Mouse (Mus musculus) megakaryocyte progenitor cell, adult 5-6 weeks (primary cell): ENCODE results near the gene Rsph14. TPM values are rescaled to one million over a fixed set of nuclear protein-coding genes. Genes with fewer than 3 reads are reported as not detected.
"Not testable (repeated sequence)": the region's sequence is repeated elsewhere in the genome, so short reads cannot be mapped to it uniquely, and the experiment has no call there.

ENCODE experiments used
- ATAC-seq: replicated peaks from 2 replicates; pipeline ENCODE4 v1.8.0; 2016; ENCODE audit warnings: mild to moderate bottlenecking, moderate TSS enrichment, inconsistent platforms; ENCODE audit not compliant: poor library complexity
- total RNA-seq, 2 experiments: library from RNA; stranded (forward) in 1 of 2; stranded (reverse) in 1 of 2; fragments of 157-497, 149-512 nt in 1 of 2; fragments of 200-1000 nt in 1 of 2; gene quantifications; 2 replicates each; pipeline versions ENCODE4 v1.2.3 to v1.2.4; 2015 to 2017

The Rsph14 gene
- total RNA-seq, 2 experiments from 2014 or later = 0.96 TPM; not detected in 1

DNA sequence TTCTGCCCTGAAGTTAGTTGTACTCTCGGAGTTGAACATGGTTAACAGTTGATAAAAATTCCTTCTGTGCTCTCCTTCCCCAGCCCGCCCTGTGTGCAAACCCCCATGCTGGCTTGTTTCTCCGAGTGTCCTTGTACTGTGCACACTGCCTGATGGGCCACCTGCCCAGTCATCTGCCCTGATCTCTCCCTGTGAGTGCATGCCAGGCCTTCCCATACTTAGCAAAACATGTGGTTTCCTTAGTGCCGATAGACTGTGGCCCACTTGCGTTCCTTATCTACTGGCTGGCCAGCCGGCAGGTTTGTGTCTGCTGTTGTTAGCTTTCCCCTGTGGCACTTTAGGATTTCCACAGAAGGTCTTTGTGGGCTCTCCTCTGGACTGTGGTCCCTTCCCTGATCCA, 21.7 kb upstream of the Rsph14 start:
- peak; percentile 36 for ATAC-seq

DNA sequence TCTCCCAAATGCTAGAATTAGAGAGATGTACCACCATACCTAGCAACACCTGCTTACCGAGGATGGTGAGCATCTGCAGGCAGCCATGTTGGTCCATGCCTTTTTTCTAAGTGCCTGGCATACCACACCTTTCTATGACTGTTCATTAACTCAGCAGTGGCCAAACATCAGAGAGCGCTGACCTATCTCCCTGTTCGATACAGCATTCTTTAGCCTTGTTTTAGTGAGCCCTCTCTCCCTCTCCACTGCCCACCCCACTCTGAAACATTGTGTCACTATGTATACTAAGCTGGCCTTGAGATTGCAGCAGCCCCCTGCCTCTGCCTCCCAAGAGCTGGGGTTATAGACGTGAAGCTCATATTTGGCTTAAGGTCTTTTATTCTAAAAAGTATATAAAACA, 21.3 kb upstream of the Rsph14 start:
- ATAC-seq = no peak

DNA sequence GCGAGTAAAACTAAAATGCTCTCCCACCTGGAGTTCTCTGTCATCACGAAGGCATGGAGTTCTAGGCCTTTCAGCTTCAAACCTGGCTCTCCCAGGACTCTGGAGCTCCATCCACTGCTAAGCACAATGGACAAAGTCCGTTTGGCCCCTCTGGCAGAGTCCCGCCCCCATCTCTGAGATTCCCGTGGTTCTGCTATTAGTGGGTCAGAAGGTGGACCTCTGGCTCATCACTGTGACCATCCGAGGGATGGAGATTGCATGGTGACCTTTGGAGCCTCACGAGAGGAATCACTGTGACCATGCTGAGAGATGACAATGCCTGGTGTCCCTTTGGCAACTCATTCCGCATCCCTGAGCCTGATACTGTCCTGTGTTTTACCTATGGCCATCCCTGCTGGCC, 20.5 kb upstream of the Rsph14 start:
- ATAC-seq = no peak

DNA sequence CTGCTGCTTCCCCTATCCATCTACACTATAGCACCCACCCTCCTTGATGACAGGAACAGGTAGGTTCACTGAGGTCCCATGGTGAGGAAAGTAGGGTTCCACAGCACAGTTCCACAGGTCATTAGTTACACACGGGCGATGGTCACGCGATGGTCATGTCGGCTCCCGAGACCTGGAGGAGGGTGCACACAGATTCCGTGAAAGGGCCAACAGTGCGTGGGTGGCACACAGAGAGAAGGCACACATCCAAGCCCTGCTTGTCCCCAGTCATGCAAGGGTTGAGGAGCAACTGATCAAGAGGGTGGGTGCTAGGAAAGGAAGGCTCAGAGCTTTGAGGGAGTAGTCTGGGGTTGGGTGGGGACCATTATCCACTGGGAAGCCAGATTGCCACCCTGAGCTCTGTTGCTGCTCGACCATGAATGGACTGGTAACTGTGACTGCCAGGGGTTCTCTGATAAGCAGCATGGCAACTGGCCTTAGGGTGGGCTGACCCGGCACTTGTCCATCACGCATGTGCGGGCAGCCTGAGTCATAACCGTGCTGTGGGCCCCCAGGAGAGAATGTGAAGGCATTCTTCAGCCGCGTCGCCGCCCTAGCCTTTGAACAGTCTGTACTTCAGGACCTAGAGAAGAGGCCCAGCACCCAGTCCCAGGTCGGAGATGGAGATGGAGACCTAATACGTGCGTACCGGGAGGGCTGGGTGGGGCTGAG, 19.1 kb upstream of the Rsph14 start:
- ATAC-seq = no peak

DNA sequence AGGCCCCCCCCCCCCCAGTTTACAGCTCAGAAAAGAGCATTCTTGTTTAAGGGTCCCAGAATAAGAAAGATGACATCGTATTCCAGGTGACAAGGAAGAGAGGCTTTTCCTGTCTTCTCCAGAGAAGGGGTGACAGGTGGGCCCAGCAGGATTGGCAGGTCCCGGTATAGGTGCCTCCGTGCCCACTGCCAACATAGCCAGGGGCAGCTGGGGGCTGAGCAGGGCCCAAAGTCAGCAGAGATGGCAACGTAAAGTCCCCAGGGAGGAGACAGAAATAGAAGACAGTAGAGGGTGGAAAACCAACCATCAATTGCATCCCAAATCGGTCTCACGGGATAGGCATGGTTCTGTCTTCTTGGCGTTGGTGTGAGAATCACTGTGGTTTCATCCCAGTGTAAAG, 16.3 kb upstream of the Rsph14 start:
- no peak for ATAC-seq

DNA sequence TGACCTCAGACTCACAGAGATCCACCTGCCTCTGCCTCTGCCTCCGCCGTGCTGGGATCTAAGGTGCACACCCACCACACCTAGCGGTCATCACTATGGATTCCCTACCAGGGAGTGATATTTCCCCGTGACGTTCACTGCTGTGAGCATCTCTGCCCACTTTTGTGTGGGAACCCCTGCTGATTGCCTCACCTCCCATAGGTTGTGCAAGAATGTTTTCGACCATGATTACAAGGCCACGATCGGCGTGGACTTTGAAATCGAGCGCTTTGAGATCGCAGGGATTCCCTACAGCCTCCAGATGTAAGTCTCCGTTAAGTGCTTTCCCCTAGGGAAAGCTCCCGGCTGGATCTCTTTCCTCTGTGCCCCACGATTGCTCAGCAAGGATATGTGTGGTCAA, 13.4 kb upstream of the Rsph14 start:
- ATAC-seq = peak; percentile 49

DNA sequence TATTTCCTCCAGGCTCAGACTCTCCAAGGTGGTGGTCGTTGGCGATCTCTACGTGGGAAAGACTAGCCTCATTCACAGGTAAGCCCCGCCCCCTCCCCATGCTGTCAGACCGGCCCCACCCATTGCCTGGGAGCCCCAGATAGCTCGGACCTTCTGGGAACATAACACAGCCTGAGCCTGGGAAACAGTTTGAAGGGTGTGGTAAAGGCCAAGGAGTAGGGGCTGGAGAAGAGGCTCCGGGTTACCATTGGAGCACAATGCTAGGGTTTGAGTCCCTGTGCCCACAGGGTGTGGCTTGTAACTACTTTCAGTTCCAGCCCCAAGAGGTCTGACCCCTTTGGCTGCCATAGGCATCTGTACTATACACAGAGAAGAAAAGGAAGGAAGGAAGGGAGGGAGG, 12.1 kb upstream of the Rsph14 start:
- peak; percentile 21 for ATAC-seq

DNA sequence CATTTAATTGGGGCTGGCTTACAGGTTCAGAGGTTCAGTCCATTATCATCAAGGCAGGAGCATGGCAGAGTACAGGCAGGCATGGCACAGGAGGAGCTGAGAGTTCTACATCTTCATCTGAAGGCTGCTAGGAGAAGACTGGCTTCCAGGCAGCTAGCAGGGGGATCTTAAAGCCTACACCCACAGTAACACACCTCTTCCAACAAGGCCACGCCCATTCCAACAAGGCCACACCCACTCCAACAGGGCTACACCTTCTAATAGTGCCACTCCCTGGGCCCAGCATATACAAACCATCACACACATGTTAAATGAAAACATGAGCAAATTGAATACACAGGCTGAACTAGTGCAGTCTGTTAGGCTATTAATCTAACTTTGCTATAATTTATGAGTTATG, 9.7 kb upstream of the Rsph14 start:
- not testable (repeated sequence) for ATAC-seq

DNA sequence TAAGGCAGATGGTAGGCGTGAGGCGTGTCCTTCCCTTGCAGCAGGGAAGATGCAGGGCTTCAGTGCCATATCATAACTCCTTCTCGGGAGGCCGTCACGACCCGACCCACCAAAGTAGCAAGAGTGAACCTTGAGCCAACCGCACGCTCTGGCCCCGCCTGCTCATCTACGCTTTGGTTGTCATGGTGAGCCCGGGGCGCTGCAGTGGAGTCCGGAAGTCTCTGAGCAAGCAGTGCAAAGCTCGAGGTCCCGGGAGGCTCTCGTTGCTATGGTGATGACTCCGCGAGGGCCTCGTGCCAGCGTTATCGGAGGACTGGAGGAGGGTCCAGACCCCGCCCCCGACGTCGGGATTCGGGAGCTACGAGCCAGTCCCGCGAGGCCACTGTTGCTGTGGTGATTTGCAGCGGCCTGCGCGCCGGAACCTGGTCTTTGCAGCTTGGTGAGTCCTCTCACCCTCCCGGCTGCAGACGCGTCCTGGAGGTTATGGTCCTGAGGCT, 4.5 kb upstream of the Rsph14 start, which contains the start of gene Rab36:
TSS of gene Rab36 (plus strand) at position 176 of the 497 bp plus-strand sequence.
- peak; percentile 93 for ATAC-seq

DNA sequence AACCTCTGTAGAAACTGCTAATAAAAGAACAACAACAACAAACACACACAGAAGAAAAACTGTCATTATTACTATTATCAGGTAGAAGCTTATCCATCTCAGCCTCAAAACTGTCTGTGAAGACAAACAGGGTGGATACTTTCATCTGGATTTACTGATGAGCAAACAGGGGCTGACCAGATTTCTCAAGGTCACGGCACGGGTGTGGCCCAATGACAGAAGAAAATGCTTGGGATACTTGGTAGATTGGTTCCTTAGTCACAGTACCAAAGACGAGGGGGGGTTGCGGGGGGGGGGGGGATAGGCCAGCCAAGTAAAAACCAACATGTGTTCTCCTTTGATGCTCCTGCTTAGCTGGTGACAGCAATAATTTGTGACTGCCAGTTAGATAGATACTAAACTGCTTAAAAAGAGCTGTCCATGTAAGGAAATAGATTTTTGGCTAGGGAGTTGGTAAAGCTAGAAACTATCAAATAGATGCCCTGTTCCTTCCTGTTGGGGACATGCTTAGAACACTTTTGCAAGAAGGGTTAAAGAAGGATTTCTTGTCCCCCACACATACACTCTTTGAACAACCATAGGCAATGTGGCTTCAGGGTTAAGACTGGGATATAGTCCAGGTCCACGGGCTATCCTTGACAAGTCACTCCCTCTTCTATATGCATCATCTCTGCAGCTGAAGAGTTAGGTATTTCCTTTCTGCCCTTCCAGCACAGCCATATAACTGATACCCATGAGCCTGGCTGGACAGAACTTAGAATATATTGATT, 856 bp downstream of the Rsph14 start:
- ATAC-seq = no peak

DNA sequence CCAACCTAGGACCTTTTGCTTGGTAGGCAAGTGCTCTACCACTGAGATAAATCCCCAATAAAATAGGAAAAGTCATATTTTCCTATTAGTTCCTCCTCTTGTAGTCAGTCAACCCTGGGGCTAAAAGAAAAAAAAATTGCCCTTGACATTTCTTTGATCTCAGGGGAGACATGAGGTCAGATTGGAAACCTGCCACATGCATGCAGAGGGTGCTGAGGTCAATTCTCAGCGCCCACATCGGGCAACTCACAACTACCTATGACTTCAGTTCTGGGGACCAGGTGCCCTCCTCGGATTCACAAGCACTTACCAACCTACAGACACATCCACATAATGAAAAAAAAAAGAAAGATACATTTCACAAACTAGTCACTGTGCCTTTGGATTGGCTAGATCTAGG, 2.2 kb downstream of the Rsph14 start:
- no peak for ATAC-seq

DNA sequence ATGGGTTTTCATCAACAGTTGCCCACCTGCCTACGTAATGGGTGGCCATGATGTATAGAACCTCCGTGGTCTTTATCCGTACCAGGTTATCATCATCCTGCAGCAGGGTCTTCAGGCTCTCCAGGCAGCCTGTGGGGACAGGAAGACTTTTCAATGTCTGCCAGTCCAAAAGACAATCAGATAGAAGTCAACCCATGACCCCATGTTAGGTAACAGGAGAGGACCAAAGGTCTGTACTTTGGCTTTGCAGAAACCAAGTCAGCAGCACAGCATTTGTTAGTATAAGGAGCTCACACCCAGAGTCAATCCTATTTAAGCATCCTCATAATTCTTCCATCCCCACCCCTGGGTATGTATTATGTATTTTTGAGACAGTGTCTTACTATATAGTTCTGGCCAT, 2.7 kb downstream of the Rsph14 start:
- ATAC-seq = no peak

DNA sequence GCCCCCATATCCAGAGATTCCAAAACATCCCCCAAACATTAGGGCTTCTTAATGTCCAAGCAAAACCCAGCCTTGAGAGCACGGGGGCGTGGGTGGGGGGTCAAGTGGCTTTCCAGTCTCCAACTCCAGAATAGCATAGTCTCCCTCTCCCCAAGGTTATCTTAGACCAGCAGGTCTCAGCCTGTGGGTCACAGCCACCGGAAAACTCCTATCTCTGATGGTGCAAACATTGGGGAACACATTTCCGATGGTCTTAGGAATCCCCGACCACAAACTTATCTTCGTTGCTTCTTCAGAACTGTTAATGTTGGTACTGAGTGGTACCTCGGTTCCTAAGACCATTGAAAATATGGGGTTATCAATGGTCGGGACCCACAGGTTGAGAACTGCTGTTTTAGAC, 3.6 kb downstream of the Rsph14 start:
- ATAC-seq = peak; percentile 59

DNA sequence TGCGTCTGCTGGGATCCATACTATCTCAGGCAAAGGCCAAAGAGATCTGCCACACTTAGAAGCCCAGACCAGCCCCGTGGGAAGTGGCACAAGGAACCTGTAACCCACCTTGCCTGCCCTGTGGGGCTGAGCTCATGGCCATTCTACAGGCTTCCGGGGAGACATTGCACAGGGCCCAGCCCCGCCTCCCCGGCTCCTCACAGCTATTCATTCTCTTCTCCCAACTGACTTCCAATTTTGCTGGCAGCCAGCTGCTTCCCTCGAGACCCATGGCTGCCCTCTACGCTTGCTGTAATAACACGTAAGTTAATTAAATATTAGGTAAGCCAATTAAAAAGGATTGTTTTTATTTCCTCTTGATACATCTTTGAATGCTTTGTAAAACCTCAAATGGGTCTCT, 5.9 kb downstream of the Rsph14 start:
- ATAC-seq = no peak

DNA sequence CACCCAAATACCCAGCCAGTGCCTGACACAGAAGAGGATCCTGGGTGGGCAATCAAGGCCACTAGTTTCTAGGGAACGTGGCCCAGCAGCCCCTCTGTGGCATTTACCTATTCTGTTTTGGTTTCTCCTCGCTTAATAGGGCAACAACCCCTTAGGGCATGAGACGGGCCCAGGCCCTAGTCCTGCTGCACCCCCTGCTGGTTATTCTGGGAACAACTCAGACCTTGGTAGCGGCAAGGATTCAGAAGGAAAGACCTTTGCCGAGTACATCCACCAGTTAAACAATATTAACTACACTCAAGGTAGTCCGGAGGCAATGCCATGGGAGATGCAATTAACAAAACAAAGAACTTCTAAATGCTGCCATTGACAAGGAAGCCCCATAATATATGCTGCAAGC, 11.2 kb downstream of the Rsph14 start:
- ATAC-seq = peak; percentile 96

DNA sequence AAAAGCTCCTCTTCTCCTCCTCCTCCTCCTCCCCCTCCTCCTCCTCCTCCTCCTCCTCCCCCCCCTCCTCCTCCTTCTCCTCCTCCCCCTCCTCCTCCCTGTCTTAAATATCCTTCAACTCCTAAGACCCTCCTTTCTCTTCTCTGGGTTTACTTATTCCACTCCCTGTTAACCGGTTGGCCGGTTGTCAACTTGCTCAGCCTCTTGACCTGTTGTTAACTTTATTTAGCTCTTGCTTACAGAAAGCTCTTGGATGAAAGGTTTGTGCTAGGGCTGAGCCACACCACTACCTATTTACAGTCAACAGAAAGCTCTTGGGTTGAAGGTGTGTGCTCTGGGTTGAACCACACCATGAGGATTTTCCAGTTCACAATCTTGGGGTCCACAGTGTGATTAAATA, 12.1 kb downstream of the Rsph14 start:
- ATAC-seq = no peak

DNA sequence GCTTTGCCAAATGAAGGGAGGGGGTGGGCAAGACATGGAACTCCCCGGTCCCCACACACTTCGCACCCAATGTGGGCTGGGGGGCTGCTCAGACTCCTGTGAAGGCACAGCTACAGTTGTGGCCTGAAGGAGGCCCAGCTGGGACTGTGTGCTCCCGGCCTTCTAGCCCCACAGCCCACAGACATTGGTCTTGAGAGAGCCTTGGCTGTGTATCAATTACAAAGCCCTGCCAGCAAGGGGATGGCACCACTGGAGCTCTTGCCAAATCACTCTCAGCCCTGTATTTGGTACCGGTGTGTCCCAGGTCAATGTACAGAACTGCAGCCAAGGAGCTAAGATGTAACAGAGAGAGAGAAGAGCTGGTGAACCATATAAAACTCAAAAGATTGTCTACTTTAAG, 15.9 kb downstream of the Rsph14 start:
- ATAC-seq = no peak

DNA sequence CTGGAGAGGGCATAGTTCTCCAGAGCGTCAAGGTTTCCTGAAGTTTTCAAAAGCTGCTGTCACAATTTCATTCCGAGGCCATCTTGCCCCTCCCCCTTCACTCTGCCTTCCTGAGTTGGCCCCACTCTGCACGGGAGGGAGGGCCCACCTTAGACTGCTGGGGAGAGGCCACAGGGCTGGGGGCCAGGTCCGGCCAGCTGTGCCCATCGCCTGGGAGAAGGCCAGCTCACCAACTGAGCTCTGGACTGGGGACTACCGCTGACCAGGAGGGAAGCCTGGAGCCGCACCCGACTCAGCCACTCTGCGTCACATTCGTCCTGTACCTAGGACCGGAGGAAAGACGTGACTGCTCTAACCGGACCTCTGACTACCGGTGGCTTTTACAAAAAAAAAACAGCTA, 16.9 kb downstream of the Rsph14 start:
- no peak for ATAC-seq

DNA sequence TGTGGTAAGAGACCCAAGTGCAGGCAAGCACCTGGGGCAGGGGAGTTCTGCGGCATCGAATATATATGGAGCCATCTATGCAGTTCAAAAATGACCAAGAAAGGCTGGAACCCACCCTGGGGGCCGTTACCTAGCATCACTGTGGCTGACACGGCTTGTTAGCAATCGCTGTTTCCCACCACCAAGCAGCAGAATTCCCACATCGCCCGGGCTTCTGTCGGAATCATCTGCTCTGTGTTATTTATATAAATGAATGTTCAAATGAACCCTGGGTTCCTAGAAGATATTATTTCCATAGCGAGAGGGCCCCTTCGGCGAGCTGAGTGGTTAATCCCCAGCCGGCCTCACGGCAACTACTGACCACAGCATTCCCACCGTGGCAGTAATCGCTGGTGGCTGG, 21.7 kb downstream of the Rsph14 start:
- no peak for ATAC-seq

DNA sequence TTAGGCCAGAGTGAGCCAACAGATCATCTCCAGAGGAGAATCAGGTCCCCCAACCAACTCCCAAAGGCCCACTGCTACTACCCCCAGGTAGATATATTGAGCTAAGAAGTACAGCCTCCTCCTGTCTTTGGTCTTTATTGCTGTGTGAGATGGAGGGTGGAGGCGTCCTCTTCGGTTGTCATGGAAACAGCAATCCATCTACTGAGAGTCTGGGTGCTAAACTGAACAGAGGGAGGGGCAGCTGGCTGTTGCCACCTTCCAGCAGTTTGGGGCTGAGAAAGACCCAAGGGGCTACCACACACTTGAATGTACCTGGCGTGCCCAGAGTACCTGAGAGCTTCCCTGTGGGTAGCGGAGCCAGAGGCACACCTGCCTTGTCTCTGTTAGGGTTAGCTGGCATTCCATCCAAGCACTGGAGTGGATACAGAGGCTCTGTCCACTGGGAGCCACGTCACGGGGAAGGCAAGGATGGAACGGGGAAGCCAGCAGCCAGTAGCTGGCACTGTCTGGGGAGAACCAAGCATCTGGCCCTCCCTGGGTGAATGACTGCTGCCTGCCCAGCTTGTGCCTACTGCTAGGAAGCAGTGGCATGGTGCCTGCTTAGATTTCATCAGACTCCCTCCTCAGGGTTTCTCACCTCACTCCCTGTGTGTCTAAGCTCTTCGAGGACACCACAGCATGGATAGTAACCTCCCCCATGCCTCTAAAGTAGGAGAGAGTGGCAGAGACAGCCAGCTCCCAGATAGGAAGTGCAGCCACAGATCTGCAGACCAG, 25.3 kb downstream of the Rsph14 start:
- ATAC-seq = no peak

DNA sequence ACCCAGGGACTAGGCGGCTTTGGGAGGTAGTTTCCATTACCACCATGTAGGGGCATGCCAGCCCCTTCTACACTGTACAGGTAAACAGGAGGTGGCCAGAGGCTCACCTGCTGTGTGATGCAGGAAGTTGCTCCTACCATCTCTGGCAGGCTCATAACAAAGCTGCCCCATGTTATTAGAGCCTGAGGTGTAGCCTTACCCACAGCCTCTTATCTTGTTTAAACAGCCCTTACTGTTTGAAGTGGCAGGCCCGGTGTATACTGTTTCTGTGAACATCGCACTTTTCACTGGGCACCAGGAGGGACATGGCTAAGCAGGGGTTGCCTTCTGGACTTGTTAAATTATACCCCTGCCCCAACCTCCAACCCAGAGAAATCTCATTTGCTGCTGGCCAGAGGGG, 28.3 kb downstream of the Rsph14 start:
- ATAC-seq = peak; percentile 87

DNA sequence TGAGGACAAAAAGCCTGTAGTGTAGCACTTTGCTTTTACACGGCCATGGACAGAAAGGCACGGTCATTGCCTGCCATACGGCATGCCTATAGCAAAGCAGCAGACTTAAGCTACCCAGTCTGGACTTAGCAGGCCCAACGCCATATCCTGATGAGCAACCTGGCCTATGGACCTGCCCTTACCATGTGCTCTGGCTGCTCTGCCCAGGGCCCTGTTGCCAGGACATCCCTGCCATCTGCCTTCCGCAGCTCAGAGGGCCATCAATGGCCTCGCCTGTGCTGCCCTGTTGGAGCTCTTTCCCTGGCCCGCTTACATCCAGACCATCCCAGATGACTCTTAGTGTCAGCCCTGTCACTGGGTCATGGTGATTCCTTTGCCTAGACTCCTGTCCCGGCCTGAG, 31.0 kb downstream of the Rsph14 start:
- no peak for ATAC-seq
